In the genomic region with DNA sequence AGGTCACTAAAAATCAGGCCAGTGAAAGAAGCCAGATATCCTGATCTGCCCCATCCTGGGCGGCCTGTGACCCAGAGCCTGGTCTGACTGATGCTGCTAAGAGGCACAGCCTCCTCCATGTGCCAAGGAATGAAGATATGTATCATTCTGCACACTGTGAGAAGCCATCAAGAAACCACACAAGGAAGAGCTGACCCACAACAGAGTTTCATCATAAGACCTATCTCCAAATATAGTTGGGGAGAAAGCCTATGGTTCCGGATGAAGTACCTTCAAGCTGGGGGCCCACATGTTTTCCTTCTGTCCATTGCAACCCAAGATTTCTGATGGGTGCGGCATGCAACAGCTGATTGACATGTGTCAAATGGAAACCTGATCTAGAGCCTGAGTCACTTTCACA, we compare ENCODE assay signal across 32 mouse cellular contexts. TPM values are rescaled to one million over a fixed set of nuclear protein-coding genes. Genes with fewer than 3 reads are reported as not detected.
"Had no signal": no experiment of that assay in that cellular context is flagged by ENCODE, and none has a peak within 500 bp of the region (broad histone marks: within the 10 kb centered on the region; RNA-seq: fewer than 3 reads in every experiment).

No protein-coding gene starts in this region.

- DNase-seq: gastrocnemius, adult 2 months; gastrocnemius, postnatal 10 days; gastrocnemius, postnatal 25 days; heart, adult 11 months; heart, adult 2 months; heart, postnatal 10 days; heart, postnatal 36 days; kidney, adult 11 months; kidney, adult 2 months; kidney, adult 9 months; kidney, postnatal 14 days; kidney, postnatal 36 days; layer of hippocampus, adult 9-11 months; layer of hippocampus, postnatal 36 days; left cerebral cortex, postnatal 4 days had no signal

- H3K9ac ChIP-seq: heart, embryonic 12.5 days; hindbrain, embryonic 13.5 days; hindbrain, embryonic 15.5 days; kidney, embryonic 15.5 days; limb, embryonic 13.5 days; limb, embryonic 15.5 days; liver, embryonic 12.5 days had no signal

- H3K27me3 ChIP-seq: heart, embryonic 12.5 days; hindbrain, embryonic 13.5 days; hindbrain, embryonic 15.5 days; limb, embryonic 13.5 days; limb, embryonic 15.5 days had no signal

- H3K9me3 ChIP-seq: heart, embryonic 12.5 days; hindbrain, embryonic 13.5 days; hindbrain, embryonic 15.5 days; kidney, embryonic 15.5 days; limb, embryonic 13.5 days; limb, embryonic 15.5 days; liver, embryonic 12.5 days had no signal

- H3K36me3 ChIP-seq: heart, embryonic 12.5 days; hindbrain, embryonic 13.5 days; hindbrain, embryonic 15.5 days; kidney, embryonic 15.5 days; limb, embryonic 13.5 days; limb, embryonic 15.5 days; liver, embryonic 12.5 days had no signal

- H3K4me2 ChIP-seq: heart, embryonic 12.5 days; hindbrain, embryonic 13.5 days; hindbrain, embryonic 15.5 days; kidney, embryonic 15.5 days; limb, embryonic 13.5 days; limb, embryonic 15.5 days; liver, embryonic 12.5 days had no signal

- H3K27ac ChIP-seq: gastrocnemius, adult 2 months; heart, adult 2 months; hindbrain, embryonic 13.5 days; hindbrain, embryonic 15.5 days; hindbrain, postnatal 0 days; kidney, embryonic 15.5 days; kidney, postnatal 0 days; limb, embryonic 13.5 days; limb, embryonic 15.5 days; liver, embryonic 12.5 days had no signal

- ATAC-seq: hindbrain, postnatal 0 days; intestine, embryonic 16.5 days; liver, embryonic 12.5 days had no signal

- H3K4me3 ChIP-seq: gastrocnemius, adult 2 months; heart, adult 2 months; heart, embryonic 12.5 days; hindbrain, embryonic 13.5 days; hindbrain, embryonic 15.5 days; kidney, embryonic 15.5 days; limb, embryonic 13.5 days; limb, embryonic 15.5 days; liver, embryonic 12.5 days had no signal

- H3K4me1 ChIP-seq: hindbrain, embryonic 13.5 days; hindbrain, embryonic 15.5 days; kidney, embryonic 15.5 days; limb, embryonic 13.5 days; limb, embryonic 15.5 days had no signal

RNA-seq across cellular contexts. Expression of a gene that starts 16.1 kb away (rescaled TPM):
- total RNA-seq: gastrocnemius, adult 2 months; gastrocnemius, postnatal 10 days; gastrocnemius, postnatal 25 days; gastrocnemius, postnatal 4 days; heart, postnatal 10 days; hematopoietic stem cell, adult 5-6 weeks had no signal
- polyA plus RNA-seq: hindbrain, embryonic 11.5 days; intestine, embryonic 14.5 days; kidney, postnatal 0 days; large intestine, adult 2 months; limb, embryonic 11.5 days; liver, adult 2 months had no signal

RNA-seq across cellular contexts. Expression of a gene that starts 29.2 kb away (rescaled TPM):
- total RNA-seq: gastrocnemius, adult 2 months; gastrocnemius, postnatal 25 days; gastrocnemius, postnatal 4 days; hematopoietic stem cell, adult 5-6 weeks; liver, adult 2 months had no signal
- polyA plus RNA-seq: large intestine, adult 2 months; liver, adult 2 months had no signal
